Mouse (Mus musculus): ENCODE measurements around the gene Auts2.

DNA sequence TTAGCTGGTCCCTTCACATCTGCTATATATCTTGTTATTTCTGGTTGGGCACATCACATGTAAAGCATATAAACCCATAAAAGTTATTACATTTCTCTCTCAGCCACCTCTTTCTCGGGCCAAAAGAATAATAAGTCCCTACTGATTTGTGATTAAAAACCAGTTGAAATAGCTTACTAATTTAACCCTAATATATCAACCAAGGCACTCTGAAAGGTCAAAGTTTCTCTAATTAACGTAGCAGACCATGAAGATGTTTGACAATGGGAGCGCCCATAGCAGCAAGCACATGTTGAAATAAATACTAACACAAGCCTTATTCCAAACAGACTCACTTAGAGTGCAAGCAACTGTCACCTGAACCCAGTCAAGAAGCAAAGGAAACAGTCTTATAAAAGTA is 61.7 kb downstream of the Auts2 start:
- TF ChIP-seq CTCF (IDR thresholded peaks at IDR 0.05; ENCODE audit: low read depth, low read length) (no peak), POLR2A (IDR thresholded peaks at IDR 0.05; ENCODE audit: borderline replicate concordance, low read depth, low read length) (no peak)

Measured in bone marrow macrophage, adult 2 months (primary cell).